Mouse (Mus musculus) ES-E14 (cell line): ENCODE results near the gene Setd3. TPM values are rescaled to one million over a fixed set of nuclear protein-coding genes. Genes with fewer than 3 reads are reported as not detected.

ENCODE experiments used
- DNase-seq: peaks from one replicate; pipeline ENCODE4 v3.0.0-alpha.2; 2013; ENCODE audit warnings: low read depth, low spot score
- H3K27ac ChIP-seq: 2 replicates; pipeline ENCODE4 v1.5.1; 2012; ENCODE audit warnings: low read depth, mild to moderate bottlenecking, low read length, moderate library complexity, mixed read lengths; ENCODE audit not compliant: poor library complexity, insufficient read depth, severe bottlenecking
- H3K36me3 ChIP-seq: 2 replicates; pipeline ENCODE4 v1.6.1; 2012; ENCODE audit warnings: mild to moderate bottlenecking, low read length, moderate library complexity, mixed read lengths; ENCODE audit not compliant: control insufficient read depth, poor library complexity, insufficient read depth, severe bottlenecking
- H3K4me1 ChIP-seq, 2 experiments: fragments of 150-350 bp in 1 of 2; sonication (generic) in 1 of 2; 2 replicates each; pipeline ENCODE4 v1.6.1; 2012; ENCODE audit warnings: low read length in 2 of 2, mild to moderate bottlenecking in 1 of 2, mixed read lengths in 1 of 2; ENCODE audit not compliant: control insufficient read depth in 2 of 2, insufficient read depth in 2 of 2, poor library complexity in 1 of 2
- H3K4me3 ChIP-seq, 2 experiments: fragments of 150-350 bp in 1 of 2; sonication (generic) in 1 of 2; 2 replicates each; pipeline ENCODE4 v1.5.1; 2012; ENCODE audit warnings: low read length in 2 of 2, low read depth in 1 of 2, mild to moderate bottlenecking in 1 of 2, mixed read lengths in 1 of 2; ENCODE audit not compliant: insufficient read depth in 1 of 2, poor library complexity in 1 of 2, severe bottlenecking in 1 of 2
- H3K9ac ChIP-seq: 2 replicates; pipeline ENCODE4 v1.6.1; 2012; ENCODE audit warnings: low read depth, mild to moderate bottlenecking, low read length, mixed read lengths; ENCODE audit not compliant: poor library complexity, insufficient read depth, severe bottlenecking
- H3K9me3 ChIP-seq: fragments of 150-350 bp; sonication (generic); 2 replicates; pipeline ENCODE4 v1.6.1; 2012; ENCODE audit warnings: low read depth, mild to moderate bottlenecking, low read length; ENCODE audit not compliant: control insufficient read depth, insufficient read depth
- CHD2 ChIP-seq: IDR thresholded peaks from 2 replicates; pipeline ENCODE4 v1.6.1; 2014; ENCODE audit warnings: mild to moderate bottlenecking, low read depth, low read length, inconsistent platforms
- HCFC1 ChIP-seq: IDR thresholded peaks from 2 replicates; pipeline ENCODE4 v1.6.1; 2012; ENCODE audit warnings: low read length, inconsistent platforms, borderline replicate concordance; ENCODE audit not compliant: insufficient read depth
- MAFK ChIP-seq: IDR thresholded peaks from 2 replicates; pipeline ENCODE4 v1.6.1; 2014; ENCODE audit warnings: mild to moderate bottlenecking, low read depth, low read length, inconsistent platforms; ENCODE audit not compliant: insufficient read depth
- ZC3H11A ChIP-seq: IDR thresholded peaks from 2 replicates; pipeline ENCODE4 v1.6.1; 2012; ENCODE audit warnings: low read depth, mild to moderate bottlenecking, inconsistent platforms, low read length, borderline replicate concordance
- ZNF384 ChIP-seq: IDR thresholded peaks from 2 replicates; pipeline ENCODE4 v1.6.1; 2012; ENCODE audit warnings: low read depth, low read length, inconsistent platforms
- in situ Hi-C, 2 experiments: fragments of 600-800 bp; cut with MboI; formaldehyde crosslinking; loops; one replicate each; pipeline ENCODE4 v1.15.1; 2025; ENCODE audit warnings: low sequenced_read_pairs in 2 of 2, inconsistent platforms in 1 of 2; ENCODE audit not compliant: unreplicated experiment in 2 of 2
- total RNA-seq: library from RNA; depleted of rRNA; stranded (reverse); fragments of 300-350 nt; gene quantifications from 2 replicates; pipeline ENCODE4 v1.2.3, GENCODE M21; 2012

The Setd3 gene
- total RNA-seq, 1 experiment, result 56.0 TPM

DNA sequence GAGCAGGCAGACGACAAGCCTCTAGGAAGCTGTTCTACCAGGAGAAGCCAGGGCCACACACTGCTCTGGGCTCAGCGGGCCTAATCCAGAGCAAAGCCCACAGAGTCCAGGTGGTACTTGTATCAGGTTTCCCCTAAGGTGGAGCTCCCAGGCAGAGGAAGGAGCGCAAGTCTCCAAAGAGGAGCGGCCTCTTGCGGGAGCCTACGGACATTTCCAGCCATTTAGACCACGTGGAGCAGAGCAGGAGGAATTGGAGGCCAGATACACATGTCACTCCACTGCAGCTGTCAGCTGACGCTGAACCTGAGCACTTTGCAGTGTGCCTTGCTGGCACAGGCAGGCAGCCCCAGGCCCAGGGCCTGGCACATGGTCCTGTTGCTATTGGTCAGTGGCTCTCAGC, 36.0 kb upstream of the Setd3 start:
- Histone ChIP-seq H3K9me3 (no peaks in the 10 kb centered on the region), H3K9ac (no peak overlapping the region), H3K4me3 (no peak overlapping the region), H3K27ac (no peak overlapping the region), H3K36me3 (no peaks in the 10 kb centered on the region), H3K4me1 (peaks cover 0 to 3% of the 10 kb centered on the region in 2 experiments; a peak in 2 of 4 replicates)
- DNase-seq, result no peak
- TF ChIP-seq ZC3H11A (no peak), HCFC1 (no peak), ZNF384 (no peak), MAFK (no peak), CHD2 (no peak)
- in situ Hi-C loops, result no loop called here

DNA sequence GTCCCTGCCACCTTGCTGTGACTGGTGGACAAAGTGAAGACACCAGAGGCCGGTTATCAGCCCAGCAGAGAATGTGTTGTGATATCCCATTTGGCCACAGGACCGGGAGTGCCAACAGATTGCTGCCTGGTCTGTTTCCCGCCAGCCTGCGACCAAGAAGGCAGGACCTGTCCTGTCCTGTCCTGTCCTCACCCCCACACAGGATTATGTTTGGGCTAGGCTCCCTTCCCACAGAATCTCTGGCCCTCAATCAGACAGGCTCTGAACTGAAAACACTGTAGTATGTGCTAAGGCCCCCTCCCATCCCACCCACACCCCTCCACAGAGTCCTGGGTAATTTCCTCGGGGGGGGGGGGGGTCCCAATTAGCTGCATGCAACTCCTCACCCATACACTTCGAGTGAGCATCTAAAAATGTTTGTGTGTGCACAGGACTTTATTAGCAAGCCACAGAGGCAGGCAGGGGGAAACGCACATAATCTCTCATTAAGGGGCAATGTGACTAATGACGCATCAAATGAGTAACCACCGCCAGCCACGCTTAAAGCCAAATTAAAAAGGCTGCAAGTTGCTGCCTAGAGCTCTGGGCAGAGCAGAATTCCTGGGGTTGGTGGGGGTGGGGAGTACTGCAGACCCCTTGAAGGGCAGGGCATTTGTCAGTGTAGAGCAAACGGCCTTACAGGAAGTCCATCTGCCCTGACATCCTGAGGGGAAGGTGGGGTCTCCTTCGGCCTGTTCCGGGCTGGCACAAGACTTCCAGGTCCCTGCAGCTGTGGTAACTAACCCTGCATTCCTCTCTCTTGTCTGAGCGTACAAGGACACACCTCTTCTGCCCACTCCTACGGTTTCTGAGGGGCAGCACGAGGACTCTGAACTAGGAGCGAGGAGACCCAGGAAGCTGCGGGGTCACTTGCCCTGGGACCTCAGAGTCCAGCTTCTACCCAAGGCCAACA, 34.3 kb upstream of the Setd3 start:
- Histone ChIP-seq H3K27ac (no peak overlapping the region), H3K4me3 (no peak overlapping the region), H3K9ac (no peak overlapping the region), H3K4me1 (no peaks in the 10 kb centered on the region; a peak in 1 of 4 replicates), H3K9me3 (no peaks in the 10 kb centered on the region), H3K36me3 (no peaks in the 10 kb centered on the region)
- TF ChIP-seq ZNF384 (no peak), MAFK (no peak), HCFC1 (no peak), CHD2 (no peak), ZC3H11A (no peak)
- in situ Hi-C loops, result no loop called here
- no peak for DNase-seq

DNA sequence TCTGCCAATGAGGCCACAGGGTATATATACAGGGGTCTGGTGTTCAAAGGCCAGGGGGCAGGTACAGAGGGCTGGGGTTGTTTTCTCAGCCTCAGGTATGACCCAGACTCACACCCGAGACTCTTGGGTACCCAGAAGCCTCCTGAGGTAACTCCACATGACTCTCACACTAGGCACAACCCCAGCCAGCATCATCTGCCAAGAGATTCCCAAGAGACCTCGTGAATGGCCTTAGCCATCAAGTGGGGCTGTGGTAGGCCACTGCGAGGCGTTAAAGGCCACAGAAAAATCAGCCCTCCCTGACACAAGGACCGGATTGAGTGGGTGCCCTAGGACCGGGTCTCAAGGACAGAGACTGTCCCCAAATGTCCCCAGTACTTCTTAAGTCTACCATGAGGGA, 33.4 kb upstream of the Setd3 start:
- Histone ChIP-seq H3K9ac (no peak overlapping the region), H3K4me1 (no peaks in the 10 kb centered on the region; a peak in 1 of 4 replicates), H3K9me3 (no peaks in the 10 kb centered on the region), H3K27ac (no peak overlapping the region), H3K36me3 (no peaks in the 10 kb centered on the region; the same call in 1 of the 2 replicates), H3K4me3 (no peak overlapping the region)
- in situ Hi-C loops, result no loop called here
- DNase-seq, result no peak
- no peak for TF ChIP-seq CHD2
- no peak for TF ChIP-seq MAFK
- no peak for TF ChIP-seq ZC3H11A
- TF ChIP-seq ZNF384, result no peak
- TF ChIP-seq HCFC1, result no peak

DNA sequence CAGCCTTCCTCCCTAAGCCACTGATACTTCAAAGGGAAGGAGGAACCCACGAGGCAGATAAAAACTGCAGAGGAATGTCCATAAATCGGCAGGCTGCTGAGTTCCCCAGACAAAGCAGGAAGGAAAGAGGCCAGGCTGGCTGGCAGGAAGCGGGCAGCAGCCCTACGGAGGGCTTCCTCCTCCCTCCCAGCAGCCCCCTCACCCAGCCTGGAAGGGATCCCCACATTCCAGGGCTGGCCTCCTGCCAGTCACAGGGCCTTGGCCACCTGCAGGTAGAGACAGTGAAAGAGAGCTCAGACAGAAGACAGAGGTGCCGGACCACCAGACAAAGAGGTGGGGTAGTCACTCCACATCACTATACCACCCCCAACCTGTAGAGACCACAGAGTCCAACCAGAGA, 33.0 kb upstream of the Setd3 start:
- Histone ChIP-seq H3K27ac (no peak overlapping the region), H3K4me1 (peaks cover 0 to 1% of the 10 kb centered on the region in 2 experiments; a peak in 1 of 4 replicates), H3K36me3 (no peaks in the 10 kb centered on the region; the same call in 1 of the 2 replicates), H3K9ac (no peak overlapping the region), H3K4me3 (no peak overlapping the region), H3K9me3 (no peaks in the 10 kb centered on the region)
- no peak for DNase-seq
- in situ Hi-C loops, result no loop called here
- TF ChIP-seq ZNF384, result no peak
- no peak for TF ChIP-seq HCFC1
- TF ChIP-seq CHD2, result no peak
- no peak for TF ChIP-seq ZC3H11A
- no peak for TF ChIP-seq MAFK
